Mouse (Mus musculus): ENCODE results near the gene Parp3.
A peak's percentile ranks its signal among the peaks of the same experiment; 100 is the strongest.
"Not testable (repeated sequence)": the region's sequence is repeated elsewhere in the genome, so short reads cannot be mapped to it uniquely, and the experiment has no call there.

The Parp3 gene

DNA sequence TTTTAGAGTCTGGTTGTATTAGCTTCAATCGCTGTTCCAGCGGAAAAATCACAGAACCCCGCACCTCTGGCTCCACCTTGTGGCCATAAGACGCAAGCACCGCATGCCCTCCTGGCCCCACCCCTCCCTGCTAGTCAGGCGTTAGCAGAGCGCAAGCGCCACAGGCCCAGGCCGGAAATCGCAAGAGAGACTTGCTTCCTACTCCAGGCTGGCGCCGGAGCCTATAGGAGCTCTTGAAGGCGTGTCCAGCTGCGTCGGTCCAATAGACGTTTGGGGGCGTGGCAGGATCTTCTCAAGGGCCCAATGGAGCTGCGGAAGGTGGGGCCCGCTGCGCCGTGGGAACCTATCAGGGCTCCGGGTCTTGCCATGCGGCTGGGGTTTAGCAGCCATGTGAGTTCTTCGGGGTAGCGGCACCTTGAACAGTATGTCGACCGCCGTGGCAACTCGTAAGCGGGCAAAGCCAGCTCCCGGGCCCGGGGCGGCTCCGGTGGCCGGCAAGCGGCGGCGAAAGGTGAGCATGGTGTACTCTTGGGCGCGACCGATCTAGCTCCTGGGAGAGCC, at the start of gene Parp3:
TSS of gene Parp3 (minus strand) at position 26 of the 561 bp plus-strand sequence.
- DNase-seq (ENCODE audit: low read depth, low spot score): peak; percentile 100

GRCm38 (mm10) chr9:106519909-106520308, 43.2 kb upstream of the Parp3 start:
- no peak for DNase-seq (ENCODE audit: low read depth, low spot score)

DNA sequence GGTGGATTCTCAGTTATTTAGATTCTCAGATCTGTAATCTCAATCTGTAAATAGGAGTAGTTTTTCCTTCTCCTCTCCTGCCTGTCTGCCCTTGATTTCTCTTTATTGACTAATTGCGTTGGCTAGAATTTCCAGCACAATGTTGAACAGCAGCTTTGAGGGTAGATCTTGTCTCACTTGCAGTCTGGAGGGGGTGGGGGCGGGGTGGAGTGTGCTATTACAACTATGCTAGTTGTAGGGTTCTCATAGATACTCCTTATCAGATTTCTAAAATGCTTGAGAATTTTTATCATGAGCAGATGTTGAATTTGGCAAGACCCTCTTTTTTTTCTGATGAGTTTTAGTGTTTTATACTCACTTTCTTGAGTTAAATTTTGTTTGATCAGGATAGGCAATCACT, 42.7 kb upstream of the Parp3 start:
- no peak for DNase-seq (ENCODE audit: low read depth, low spot score)

DNA sequence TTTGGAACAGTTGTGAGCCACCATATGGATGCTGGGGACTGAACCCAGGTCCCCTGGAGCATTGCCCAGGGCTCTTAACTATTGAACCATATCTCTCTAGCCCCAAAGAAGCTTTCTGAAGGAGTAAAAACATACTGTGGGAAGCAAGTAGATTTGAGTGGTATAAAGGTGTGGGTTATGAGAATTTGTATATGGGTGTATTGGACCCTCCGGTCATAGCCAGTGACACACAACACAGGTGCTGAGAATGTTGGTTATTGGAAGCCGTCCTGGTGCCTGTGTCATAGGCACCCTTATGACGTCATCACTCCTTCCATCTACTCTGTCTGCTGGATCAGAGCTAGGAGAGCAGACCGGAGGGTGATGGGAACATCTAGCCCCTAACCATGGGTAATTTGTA, 37.5 kb upstream of the Parp3 start, which contains the start of gene Iqcf5:
TSS of gene Iqcf5 (plus strand) at position 301 of the 400 bp plus-strand sequence.
- no peak for DNase-seq (ENCODE audit: low read depth, low spot score)

DNA sequence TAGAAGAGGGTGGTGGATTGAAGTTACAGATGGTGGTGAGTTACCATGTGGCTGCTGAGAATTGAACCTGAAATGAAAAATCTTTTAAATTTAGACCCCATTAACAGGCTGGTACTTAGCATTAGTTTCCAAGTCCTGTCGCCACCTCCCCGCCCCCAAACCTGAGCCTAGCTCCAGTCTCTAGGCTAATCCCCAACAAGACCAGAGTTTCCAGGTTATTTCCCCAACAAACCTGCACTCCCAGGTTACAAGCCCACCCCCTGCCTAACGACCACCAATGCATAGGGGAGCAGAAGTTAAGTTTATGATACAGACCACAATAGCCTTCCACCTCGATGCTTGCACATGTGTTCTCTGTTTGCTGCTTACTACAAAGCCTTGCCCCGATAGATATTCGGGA, 36.8 kb upstream of the Parp3 start:
- no peak for DNase-seq (ENCODE audit: low read depth, low spot score)

- DNase-seq (ENCODE audit: low read depth, low spot score): no peak
Observed at GRCm38 (mm10) chr9:106512729-106513450, 36.1 kb upstream of the Parp3 start.

DNA sequence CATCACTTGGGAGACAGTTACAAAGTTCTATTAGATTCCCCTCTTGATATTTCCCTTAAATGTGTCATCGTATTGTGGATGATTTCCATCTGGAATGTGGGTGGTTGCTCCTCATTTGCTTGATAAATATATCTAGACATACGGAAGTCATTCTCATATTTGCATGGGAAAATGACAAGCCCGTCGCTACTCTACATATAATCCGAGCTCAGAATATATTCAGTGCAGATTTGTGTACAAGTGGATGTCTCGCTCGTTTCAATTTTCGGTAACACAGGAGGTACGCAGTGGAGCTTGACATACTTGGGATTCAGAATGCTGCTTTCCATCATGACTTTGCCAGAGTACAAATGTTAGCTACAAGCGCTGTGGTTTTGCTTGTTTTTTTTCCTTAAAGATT, 32.6 kb upstream of the Parp3 start:
- no peak for DNase-seq (ENCODE audit: low read depth, low spot score)

- peak; percentile 59 for DNase-seq (ENCODE audit: low read depth, low spot score)
Observed at GRCm38 (mm10) chr9:106504246-106504645, 27.5 kb upstream of the Parp3 start.

- peak; percentile 19 for DNase-seq (ENCODE audit: low read depth, low spot score)
Observed at GRCm38 (mm10) chr9:106501846-106502245, 25.1 kb upstream of the Parp3 start.

DNA sequence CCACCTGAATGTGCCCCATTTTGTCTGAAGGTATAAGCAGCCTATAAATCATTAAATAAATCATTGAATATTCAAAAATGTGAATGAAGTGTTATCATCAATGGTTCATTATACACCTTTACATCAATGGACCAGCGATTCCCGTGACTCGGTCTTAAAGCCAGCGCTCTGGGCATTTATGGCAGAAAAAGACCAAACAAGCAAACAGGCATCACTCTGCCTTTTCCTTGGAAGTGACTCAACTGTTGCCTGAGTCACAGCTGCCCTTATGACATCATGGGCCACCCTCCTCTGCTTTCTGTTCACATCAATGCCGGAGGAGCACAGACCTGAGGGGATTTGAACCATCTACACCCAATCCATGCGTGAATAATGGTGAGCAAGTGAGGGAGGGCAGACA, 22.9 kb upstream of the Parp3 start, which contains the start of gene Iqcf1:
TSS of gene Iqcf1 (plus strand) at position 301 of the 400 bp plus-strand sequence.
- no peak for DNase-seq (ENCODE audit: low read depth, low spot score)

GRCm38 (mm10) chr9:106487602-106488001, 10.9 kb upstream of the Parp3 start:
- DNase-seq (ENCODE audit: low read depth, low spot score): not testable (repeated sequence)

GRCm38 (mm10) chr9:106485076-106485475, 8.3 kb upstream of the Parp3 start:
- DNase-seq (ENCODE audit: low read depth, low spot score): no peak

GRCm38 (mm10) chr9:106483606-106484005, 6.9 kb upstream of the Parp3 start:
- no peak for DNase-seq (ENCODE audit: low read depth, low spot score)

- DNase-seq (ENCODE audit: low read depth, low spot score): no peak
Observed at GRCm38 (mm10) chr9:106483136-106483535, 6.4 kb upstream of the Parp3 start.

- DNase-seq (ENCODE audit: low read depth, low spot score): no peak
Observed at GRCm38 (mm10) chr9:106482578-106483115, 5.9 kb upstream of the Parp3 start.

- DNase-seq (ENCODE audit: low read depth, low spot score): no peak
Observed at GRCm38 (mm10) chr9:106481676-106482075, 4.9 kb upstream of the Parp3 start.

DNA sequence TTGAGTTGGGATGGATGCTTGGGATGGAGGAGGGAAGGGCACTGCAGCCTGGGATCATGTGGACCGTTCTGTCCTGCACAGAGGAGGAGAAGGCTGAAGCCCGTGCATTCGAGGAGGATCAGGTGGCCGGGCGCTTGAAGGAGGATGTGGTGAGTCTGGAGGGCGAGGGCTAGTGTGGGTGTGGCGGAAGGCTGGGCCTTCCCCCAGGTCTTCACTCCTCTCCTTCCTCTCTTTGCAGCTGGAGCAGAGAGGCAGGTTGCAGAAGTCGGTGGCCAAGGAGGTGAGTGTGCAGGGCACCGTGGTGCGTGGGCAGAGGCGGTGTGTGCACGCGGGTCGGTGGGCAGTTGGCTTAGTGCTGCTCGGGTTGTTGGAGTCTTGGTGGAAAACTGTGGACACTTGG, 4.3 kb upstream of the Parp3 start:
- no peak for DNase-seq (ENCODE audit: low read depth, low spot score)

- no peak for DNase-seq (ENCODE audit: low read depth, low spot score)
Observed at GRCm38 (mm10) chr9:106480541-106480940, 3.8 kb upstream of the Parp3 start.

- no peak for DNase-seq (ENCODE audit: low read depth, low spot score)
Observed at GRCm38 (mm10) chr9:106478101-106478500, 1.4 kb upstream of the Parp3 start.

- DNase-seq (ENCODE audit: low read depth, low spot score): no peak
Observed at GRCm38 (mm10) chr9:106477649-106478048, 900 bp upstream of the Parp3 start.

- DNase-seq (ENCODE audit: low read depth, low spot score): peak; percentile 69
Observed at GRCm38 (mm10) chr9:106476002-106476923, 486 bp downstream of the Parp3 start.

DNA sequence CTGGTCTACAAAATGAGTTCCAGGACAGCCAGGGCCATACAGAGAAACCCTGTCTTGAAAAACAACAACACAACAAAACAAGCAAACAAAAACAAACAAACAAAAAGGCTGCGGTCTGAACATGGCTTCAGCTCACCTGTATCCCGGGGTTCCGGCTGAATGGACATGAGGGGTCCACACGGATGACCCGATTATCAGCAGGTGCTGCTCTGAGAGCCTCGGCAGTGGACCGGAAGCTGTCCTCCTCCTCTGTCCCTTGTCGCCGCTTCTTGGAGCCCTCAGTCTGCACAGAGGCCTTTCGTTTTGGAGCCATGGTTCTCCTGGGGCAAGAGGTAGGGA, 1.1 kb downstream of the Parp3 start, which contains the start of gene Rrp9:
TSS of gene Rrp9 (plus strand) at position 301 of the 339 bp plus-strand sequence.
- no peak for DNase-seq (ENCODE audit: low read depth, low spot score)
